Mouse (Mus musculus) induced T-regulatory cell, adult 2 months (primary cell): Measurements from ENCODE around the gene 1700030J22Rik.

Source experiments
- DNase-seq: peaks from one replicate; pipeline ENCODE4 v3.0.0-alpha.2; 2012; ENCODE audit warnings: low read depth

1700030J22Rik gene

DNA sequence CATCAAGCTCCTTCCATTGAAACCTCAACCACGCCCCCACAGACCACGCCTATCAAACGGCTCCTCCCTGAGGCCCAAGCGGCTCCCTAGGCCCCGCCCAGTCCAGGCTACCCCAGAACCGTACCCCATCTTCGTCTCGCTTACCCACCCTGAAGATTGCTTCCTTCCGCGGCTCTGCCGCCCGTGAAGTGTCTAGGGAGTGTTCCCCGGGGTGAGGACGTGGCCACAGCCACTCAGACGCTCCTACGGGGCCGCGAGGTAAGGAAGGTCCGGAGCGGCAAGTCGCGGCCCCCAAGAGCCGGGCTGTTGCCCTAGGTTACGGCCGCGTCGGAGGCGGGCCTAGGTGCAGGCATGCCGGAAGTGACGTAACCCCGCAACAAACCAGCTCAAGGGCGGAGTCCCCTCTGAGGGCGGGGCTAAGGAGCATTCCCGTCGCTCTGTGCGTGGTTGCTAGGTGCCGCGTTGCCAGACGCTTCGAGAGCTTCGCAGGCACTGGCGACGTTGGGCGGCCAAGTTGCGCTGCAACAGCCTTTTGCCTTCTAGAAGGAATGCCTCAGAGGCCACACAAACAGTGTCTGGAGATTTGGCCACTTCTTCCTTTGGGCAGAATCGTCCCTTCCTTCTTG is at the start of gene 1700030J22Rik:
Gene 1700030J22Rik (minus strand): TSS at position 329 of the 626 bp plus-strand sequence.
- DNase-seq, result peak; percentile 99

GRCm38 (mm10) chr8:117027601-117028000 is 48.8 kb upstream of the 1700030J22Rik start:
- no peak for DNase-seq

- DNase-seq, result no peak
These were observed 43.7 kb upstream of the 1700030J22Rik start for GRCm38 (mm10) chr8:117022297-117022993.

DNA sequence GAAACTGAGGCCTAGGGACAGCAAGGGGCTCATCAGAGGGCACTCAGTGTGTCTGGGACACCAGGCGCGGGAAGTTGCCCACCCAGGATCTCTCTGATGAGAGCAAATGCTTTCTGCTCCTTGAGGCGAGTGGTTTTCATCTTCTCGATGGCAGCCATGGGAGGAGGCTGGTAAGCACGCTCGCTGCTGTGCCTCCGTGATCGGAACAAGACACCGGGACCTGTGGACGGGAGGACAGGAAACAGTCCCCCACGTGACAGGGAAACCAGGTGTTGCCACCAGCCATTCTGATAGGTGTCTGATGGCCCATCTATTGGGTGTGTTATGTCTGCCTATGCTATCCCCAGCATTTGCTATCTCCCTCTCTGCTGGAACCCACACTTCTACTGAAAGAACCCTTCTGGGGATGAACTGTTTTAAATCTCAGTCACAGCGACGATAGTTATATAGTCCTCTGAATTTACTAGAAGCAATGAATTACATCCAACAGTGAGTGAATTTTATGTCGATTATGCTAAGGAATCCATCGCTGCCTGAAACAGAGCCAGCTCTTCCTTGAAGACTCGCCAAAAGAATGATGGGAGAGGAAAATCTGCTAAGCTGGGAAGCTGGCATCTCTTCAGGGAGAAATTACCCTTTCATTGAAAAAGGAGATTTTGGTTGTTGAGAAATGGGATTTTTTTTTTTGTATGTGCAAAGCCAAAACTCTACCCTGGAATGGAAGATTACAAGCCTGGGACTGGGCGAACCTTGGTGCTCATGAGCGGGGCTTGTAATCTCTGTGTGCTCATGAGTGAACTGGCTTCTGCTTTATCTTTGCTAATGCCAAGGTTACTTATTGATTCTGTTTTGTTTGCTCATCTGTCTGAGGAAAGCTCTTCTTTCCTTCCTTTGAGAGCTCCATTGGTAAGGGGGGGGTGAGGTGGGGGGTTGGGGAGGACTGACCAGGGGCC is 40.8 kb upstream of the 1700030J22Rik start:
- no peak for DNase-seq

GRCm38 (mm10) chr8:117017896-117018295 is 39.1 kb upstream of the 1700030J22Rik start:
- no peak for DNase-seq

- no peak for DNase-seq
These were observed 38.2 kb upstream of the 1700030J22Rik start for GRCm38 (mm10) chr8:117017006-117017405.

- DNase-seq, result no peak
These were observed 36.9 kb upstream of the 1700030J22Rik start for GRCm38 (mm10) chr8:117015670-117016069.

- DNase-seq, result no peak
These were observed 32.6 kb upstream of the 1700030J22Rik start for GRCm38 (mm10) chr8:117011366-117011765.

- DNase-seq, result no peak
These were observed 15.4 kb upstream of the 1700030J22Rik start for GRCm38 (mm10) chr8:116994016-116994716.

DNA sequence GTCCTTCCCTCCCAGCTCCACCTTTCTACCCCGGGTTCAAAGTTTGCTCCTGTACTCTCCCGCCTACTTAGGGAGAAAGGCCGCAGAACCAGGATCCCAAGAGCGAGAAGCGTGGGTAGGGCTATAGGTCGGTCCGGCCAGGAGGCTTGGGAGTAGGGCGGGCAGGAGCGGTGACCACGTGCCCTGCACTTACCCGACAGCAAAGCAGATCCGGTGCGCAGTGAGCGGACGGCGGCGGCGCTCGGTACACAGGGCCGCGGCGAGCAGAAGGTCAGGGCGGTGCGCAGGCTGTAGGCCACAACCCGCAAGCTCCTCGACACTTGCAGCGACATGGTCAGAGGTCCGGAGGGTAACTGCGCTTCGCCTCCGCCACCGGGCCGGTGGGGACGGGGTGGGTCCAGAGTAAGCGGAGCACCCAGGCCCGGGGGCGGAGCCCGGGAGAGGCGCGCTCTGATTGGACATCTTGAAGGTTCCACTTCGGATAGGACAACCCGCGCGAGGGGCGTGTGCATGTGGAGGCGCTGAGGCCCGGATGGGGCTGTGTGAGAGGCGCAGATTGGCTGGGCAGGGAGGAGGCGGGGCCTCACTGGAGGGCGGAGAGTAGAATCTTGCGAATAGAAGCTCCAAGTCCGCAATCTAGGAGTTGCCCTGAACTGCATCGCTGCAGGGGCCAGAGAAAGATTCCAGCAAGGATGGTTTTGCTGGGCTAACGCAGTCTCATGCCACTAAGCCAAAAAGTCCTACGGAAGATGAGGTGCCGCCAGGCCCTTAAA is 14.5 kb upstream of the 1700030J22Rik start, which contains the start of gene Gcsh:
Gene Gcsh (minus strand): TSS at position 443 of the 773 bp plus-strand sequence.
- DNase-seq, result peak; percentile 99

- DNase-seq, result peak; percentile 58
These were observed 13.6 kb upstream of the 1700030J22Rik start for GRCm38 (mm10) chr8:116992176-116992971.

GRCm38 (mm10) chr8:116991241-116991640 is 12.5 kb upstream of the 1700030J22Rik start:
- no peak for DNase-seq

- DNase-seq, result peak; percentile 36
These were observed 11.1 kb upstream of the 1700030J22Rik start for GRCm38 (mm10) chr8:116989842-116990241.

GRCm38 (mm10) chr8:116980117-116980516 is 1.4 kb upstream of the 1700030J22Rik start:
- DNase-seq, result peak; percentile 91

- DNase-seq, result no peak
These were observed 707 bp downstream of the 1700030J22Rik start for GRCm38 (mm10) chr8:116978052-116978451.

DNA sequence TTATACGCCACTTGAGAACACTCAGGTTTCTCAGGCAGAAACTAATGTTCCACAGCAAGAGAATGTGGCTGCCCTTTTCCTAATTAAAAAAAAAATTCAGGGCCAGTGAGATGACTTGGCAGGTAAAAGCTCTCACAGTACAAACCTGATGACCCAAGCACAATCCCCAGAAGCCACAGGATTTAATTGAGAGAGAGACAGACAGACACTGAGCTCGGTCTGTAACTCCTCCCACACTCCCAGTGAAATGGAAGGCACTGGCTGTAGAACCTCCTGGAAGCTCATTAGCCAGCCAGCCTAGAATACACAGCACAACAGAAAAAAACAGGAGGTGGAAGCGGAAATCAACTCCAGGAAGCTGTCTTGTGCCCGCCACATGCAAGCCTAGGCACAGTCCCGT is 3.2 kb downstream of the 1700030J22Rik start:
- no peak for DNase-seq

- no peak for DNase-seq
These were observed 3.7 kb downstream of the 1700030J22Rik start for GRCm38 (mm10) chr8:116975066-116975465.

DNA sequence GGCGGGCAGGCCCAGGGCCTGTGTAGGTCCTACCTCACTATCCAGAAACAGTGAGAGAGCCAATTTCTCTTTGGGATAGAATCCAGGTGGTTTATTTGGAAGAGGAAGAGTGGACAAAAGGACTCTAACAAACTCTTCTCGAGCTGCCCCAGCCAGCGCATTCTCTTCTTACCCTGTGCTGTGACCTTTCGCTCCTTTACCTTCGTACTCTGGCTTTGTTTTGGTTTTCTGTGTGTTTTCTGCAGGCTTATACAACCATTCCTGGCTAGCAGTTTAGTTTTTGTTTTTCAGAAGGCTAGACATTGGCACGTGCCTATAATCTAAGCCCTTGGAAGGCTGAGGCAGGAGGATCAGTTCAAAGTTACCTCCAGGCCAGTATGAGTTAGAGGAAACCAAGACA is 9.2 kb downstream of the 1700030J22Rik start:
- no peak for DNase-seq

- no peak for DNase-seq
These were observed 24.3 kb downstream of the 1700030J22Rik start for GRCm38 (mm10) chr8:116954415-116954814.

DNA sequence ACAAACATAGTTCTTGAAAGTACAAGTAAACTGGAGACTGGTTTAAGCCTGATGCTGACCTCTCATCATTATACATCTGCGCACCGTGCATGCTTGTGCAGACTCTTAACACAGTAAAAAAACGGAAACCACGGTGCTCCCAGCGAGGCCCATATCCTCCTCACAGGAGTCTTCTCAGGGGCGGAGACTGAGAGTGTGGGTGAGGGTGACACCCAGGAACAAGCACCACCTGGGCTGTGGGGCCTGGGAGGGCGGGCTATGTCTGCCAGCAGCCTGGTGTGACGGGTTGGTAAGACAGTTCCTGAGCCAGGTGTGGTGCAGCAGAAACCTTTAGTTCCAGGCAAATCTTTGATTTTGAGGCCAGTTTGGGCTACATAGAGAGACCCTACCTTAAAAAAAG is 26.3 kb downstream of the 1700030J22Rik start:
- DNase-seq, result peak; percentile 71
